Mouse (Mus musculus): ENCODE measurements around the gene Cdh22. TPM values are rescaled to one million over a fixed set of nuclear protein-coding genes. Genes with fewer than 3 reads are reported as not detected.

Cdh22 gene
- total RNA-seq, 2 experiments from 2014 or later: not detected

- no peak for ATAC-seq (replicated peaks; ENCODE audit: poor library complexity, severe bottlenecking)
Measured at GRCm38 (mm10) chr2:165252381-165252780, 17.7 kb upstream of the Cdh22 start.

GRCm38 (mm10) chr2:165250903-165251302, 16.2 kb upstream of the Cdh22 start:
- ATAC-seq (replicated peaks; ENCODE audit: poor library complexity, severe bottlenecking): peak; percentile 95

- ATAC-seq (replicated peaks; ENCODE audit: poor library complexity, severe bottlenecking): no peak
Measured at GRCm38 (mm10) chr2:165248967-165249366, 14.3 kb upstream of the Cdh22 start.

GRCm38 (mm10) chr2:165246349-165246748, 11.7 kb upstream of the Cdh22 start:
- no peak for ATAC-seq (replicated peaks; ENCODE audit: poor library complexity, severe bottlenecking)

- no peak for ATAC-seq (replicated peaks; ENCODE audit: poor library complexity, severe bottlenecking)
Measured at GRCm38 (mm10) chr2:165243122-165243720, 8.6 kb upstream of the Cdh22 start.

- ATAC-seq (replicated peaks; ENCODE audit: poor library complexity, severe bottlenecking): no peak
Measured at GRCm38 (mm10) chr2:165242575-165242974, 7.9 kb upstream of the Cdh22 start.

- ATAC-seq (replicated peaks; ENCODE audit: poor library complexity, severe bottlenecking): peak; percentile 64
Measured at GRCm38 (mm10) chr2:165241786-165242185, 7.1 kb upstream of the Cdh22 start.

- ATAC-seq (replicated peaks; ENCODE audit: poor library complexity, severe bottlenecking): no peak
Measured at GRCm38 (mm10) chr2:165240371-165240770, 5.7 kb upstream of the Cdh22 start.

GRCm38 (mm10) chr2:165239533-165240144, 5.0 kb upstream of the Cdh22 start:
- no peak for ATAC-seq (replicated peaks; ENCODE audit: poor library complexity, severe bottlenecking)

GRCm38 (mm10) chr2:165238416-165239145, 3.9 kb upstream of the Cdh22 start:
- no peak for ATAC-seq (replicated peaks; ENCODE audit: poor library complexity, severe bottlenecking)

GRCm38 (mm10) chr2:165234291-165234612, 401 bp downstream of the Cdh22 start:
- no peak for ATAC-seq (replicated peaks; ENCODE audit: poor library complexity, severe bottlenecking)

- ATAC-seq (replicated peaks; ENCODE audit: poor library complexity, severe bottlenecking): peak; percentile 78
Measured at GRCm38 (mm10) chr2:165233491-165234290, 962 bp downstream of the Cdh22 start.

GRCm38 (mm10) chr2:165229050-165229449, 5.6 kb downstream of the Cdh22 start:
- no peak for ATAC-seq (replicated peaks; ENCODE audit: poor library complexity, severe bottlenecking)

- no peak for ATAC-seq (replicated peaks; ENCODE audit: poor library complexity, severe bottlenecking)
Measured at GRCm38 (mm10) chr2:165223837-165224236, 10.8 kb downstream of the Cdh22 start.

- no peak for ATAC-seq (replicated peaks; ENCODE audit: poor library complexity, severe bottlenecking)
Measured at GRCm38 (mm10) chr2:165221952-165222351, 12.7 kb downstream of the Cdh22 start.

GRCm38 (mm10) chr2:165220347-165220945, 14.2 kb downstream of the Cdh22 start:
- no peak for ATAC-seq (replicated peaks; ENCODE audit: poor library complexity, severe bottlenecking)

GRCm38 (mm10) chr2:165218954-165219353, 15.7 kb downstream of the Cdh22 start:
- no peak for ATAC-seq (replicated peaks; ENCODE audit: poor library complexity, severe bottlenecking)

GRCm38 (mm10) chr2:165217361-165218149, 17.1 kb downstream of the Cdh22 start:
- no peak for ATAC-seq (replicated peaks; ENCODE audit: poor library complexity, severe bottlenecking)

GRCm38 (mm10) chr2:165215103-165215951, 19.3 kb downstream of the Cdh22 start:
- ATAC-seq (replicated peaks; ENCODE audit: poor library complexity, severe bottlenecking): no peak

Data from granulocyte monocyte progenitor cell, adult 5-6 weeks (primary cell).